Mouse (Mus musculus): Measurements from ENCODE around the gene Uqcrfs1. TPM values are rescaled to one million over a fixed set of nuclear protein-coding genes. Genes with fewer than 3 reads are reported as not detected.

The Uqcrfs1 gene
- total RNA-seq (2022): 1,000 to 10,000 TPM; 1,110 to 1,211 (median 1,181) TPM

DNA sequence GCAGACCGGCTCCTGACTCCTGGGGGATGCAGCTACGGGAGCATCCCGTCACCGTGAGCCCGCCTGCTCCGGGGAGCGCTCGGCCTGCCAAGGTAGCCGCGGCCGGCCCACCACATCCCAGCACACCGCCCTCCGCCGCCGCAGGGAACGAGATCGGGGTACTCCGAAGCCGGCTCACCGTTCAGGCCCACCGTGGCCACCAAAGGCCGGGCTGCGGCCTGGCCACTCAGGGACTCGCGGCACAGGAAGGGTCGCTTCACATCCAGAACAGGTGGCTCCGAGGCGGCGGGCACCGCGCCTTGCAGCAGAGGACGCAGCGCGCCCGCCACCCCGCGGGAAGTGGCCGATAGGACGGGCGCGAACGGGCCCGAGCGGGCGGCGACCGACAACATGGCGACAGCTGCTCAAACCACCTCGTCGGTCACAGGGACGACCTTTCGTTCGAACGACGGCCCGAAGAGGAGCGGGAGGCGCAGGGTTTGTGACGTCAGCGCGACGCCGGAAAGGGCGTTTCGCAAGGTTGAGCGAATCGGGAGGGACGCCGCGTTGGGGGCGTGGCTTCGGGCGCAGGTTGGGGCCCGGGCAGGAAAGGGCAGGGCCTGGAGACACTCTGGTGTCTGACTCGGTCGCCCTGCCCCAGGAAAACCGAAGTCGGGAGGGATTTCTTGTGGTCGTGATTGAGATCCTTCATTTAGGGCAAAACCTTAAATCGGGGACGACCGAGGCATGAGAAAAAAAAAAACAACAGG lies at the start of gene Uqcrfs1:
Gene Uqcrfs1 (minus strand): TSS at position 507 of the 749 bp plus-strand sequence.
- peak; percentile 97 for DNase-seq (ENCODE audit: low spot score)

GRCm38 (mm10) chr13:30585786-30586185 lies 40.6 kb upstream of the Uqcrfs1 start:
- no peak for DNase-seq (ENCODE audit: low spot score)

- no peak for DNase-seq (ENCODE audit: low spot score)
Observed at GRCm38 (mm10) chr13:30582541-30582940, 37.4 kb upstream of the Uqcrfs1 start.

GRCm38 (mm10) chr13:30578806-30579205 lies 33.6 kb upstream of the Uqcrfs1 start:
- no peak for DNase-seq (ENCODE audit: low spot score)

DNA sequence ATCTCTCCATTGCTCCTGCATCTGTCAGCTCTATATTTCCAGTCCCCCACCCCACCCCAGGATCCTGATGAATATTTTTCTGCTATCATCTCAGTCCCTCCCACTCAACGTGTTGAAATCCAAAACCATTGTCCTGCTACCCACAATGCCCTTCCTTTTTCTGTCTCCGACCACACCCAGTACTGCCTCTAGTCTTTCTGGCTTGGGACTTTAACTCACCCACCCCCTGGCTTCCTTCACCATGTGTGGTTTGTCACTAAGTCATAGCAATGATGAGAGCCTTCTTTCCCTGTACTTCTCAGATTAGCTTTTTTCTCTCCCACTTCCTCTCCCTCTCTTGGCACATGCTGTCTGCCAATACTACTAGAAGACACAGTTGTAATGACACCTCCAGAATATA lies 31.7 kb upstream of the Uqcrfs1 start:
- DNase-seq (ENCODE audit: low spot score): no peak

DNA sequence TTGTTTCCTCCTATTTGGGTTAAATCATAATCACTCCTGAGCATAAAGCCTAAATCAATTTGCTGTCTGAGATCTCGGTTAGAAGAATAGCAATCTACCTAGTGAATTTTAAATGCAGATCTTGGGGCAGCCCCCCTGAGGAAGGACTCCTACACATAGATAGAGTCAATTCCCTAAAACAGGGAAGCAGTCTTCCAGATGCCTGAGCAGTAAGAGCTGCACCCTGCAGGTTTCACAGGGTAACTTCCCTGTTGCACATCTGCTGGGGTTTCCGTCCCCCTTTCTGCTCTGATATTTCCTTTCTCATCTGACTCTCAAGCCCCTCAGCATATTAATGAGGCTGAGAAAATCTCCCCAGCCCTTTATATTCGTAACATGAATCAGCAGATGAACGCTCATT lies 27.8 kb upstream of the Uqcrfs1 start:
- no peak for DNase-seq (ENCODE audit: low spot score)

- DNase-seq (ENCODE audit: low spot score): no peak
Observed at GRCm38 (mm10) chr13:30570182-30570581, 25.0 kb upstream of the Uqcrfs1 start.

DNA sequence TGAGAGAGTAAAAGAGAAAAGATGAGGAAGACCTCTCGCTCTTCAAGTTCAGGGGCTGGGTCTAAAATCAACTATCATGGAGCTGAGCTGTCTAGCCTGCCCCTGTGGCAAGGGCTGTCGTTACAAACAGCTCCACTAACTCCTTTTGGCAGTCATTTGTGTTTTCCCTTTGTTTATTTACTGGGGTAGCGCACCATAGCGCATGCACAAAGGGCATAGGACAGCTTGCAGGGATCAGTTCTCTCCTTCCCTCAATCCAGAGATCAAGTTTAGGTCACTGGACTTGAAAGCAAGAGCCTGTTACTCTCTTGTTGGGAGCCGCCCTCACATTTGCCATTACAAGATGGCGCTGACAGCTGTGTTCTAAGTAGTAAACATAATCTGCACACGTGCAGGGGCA lies 22.4 kb upstream of the Uqcrfs1 start:
- DNase-seq (ENCODE audit: low spot score): no peak

DNA sequence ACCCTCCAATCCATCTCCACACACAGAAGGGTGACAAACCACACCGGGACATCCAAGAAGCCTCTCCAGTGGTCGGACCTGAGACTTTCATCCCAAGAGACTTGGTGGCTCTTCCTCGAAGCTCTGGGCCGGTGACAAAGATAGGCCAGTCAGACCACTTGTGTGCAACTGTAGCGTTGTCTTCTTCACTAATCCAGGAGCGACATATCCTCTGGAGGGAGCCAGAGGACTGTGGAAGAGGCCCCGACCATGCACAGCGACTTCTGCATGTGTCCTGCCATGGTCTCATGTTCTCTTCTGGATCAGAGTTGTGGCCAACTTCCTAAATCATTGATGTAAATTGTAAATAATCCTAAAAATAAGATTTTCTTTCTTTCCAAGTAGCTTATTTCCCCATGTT lies 21.6 kb upstream of the Uqcrfs1 start:
- peak; percentile 28 for DNase-seq (ENCODE audit: low spot score)

DNA sequence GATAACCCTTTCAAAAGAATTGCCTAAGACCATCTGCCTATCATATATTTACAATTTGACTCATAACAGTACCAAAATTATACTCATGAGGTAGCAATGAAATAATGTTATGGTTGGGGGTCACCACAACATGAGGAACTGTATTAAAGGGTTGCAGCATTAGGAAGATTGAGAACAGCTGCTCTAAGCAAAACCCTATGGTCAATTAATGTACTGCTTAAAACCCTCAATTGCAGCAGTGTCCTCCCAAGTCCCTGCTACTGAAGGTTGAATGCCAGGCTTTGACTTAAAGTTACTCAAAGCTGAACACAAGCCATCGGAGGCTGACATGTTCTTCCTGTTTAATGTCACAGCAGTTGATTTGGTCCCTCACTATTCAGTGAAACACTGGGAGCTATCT lies 15.4 kb upstream of the Uqcrfs1 start:
- no peak for DNase-seq (ENCODE audit: low spot score)

DNA sequence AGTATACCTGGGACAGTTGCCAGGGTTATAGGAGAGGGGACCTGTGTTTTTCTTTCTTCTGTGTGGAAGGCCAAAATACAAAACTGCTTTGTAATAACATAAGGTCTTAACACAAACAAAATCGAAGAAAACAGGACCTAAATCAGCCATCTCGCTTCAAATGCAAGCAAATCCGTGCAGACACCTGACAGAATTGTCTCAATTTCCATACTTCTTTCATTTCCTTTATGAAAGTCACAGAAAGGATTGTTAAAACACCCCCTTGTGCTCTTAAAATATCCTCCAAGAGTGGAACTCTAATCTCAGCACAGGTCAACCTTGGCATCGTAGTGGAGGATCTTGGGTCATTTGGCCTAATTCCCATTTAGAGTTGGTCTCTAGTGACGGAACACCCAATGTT lies 14.9 kb upstream of the Uqcrfs1 start:
- DNase-seq (ENCODE audit: low spot score): no peak

DNA sequence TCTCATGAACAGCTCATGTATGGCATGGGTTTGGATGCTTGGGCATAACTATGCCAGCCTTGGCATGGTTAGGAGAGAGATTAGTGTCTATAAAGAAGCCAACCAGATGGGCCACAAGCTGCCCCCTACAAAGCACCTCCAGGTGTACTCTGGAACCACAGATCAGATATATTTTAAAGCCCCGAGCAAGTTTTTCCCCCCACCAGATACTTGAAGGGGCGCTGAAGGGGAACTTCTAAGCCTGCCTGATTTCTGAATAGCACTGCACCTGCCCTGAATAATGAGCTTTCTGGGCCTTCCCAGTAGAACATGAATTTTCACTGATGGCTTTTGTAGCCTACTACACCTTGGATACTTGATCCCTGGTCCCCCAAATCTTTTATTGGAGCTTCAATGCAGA lies 12.6 kb upstream of the Uqcrfs1 start:
- DNase-seq (ENCODE audit: low spot score): no peak

- no peak for DNase-seq (ENCODE audit: low spot score)
Observed at GRCm38 (mm10) chr13:30553051-30553587, 8.0 kb upstream of the Uqcrfs1 start.

DNA sequence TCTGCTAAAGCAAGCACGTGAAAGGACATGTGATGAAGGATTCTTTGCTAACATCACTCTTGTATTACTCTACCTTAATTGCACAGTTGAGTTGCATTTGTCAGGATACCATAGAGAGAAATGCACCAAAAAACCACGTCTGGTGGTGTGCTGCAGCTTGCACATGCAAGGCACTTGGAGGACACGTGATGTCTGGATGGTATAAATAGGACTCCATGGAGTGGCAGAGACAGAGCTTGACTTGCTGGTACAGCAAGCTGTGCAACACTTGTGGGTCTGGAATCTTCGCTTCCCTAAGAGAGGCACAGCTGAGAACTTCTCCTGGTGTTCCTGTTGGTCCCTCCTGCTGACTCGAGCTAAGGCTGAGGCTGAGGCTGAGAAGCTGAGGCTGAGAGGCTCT lies 4.2 kb upstream of the Uqcrfs1 start:
- DNase-seq (ENCODE audit: low spot score): no peak

DNA sequence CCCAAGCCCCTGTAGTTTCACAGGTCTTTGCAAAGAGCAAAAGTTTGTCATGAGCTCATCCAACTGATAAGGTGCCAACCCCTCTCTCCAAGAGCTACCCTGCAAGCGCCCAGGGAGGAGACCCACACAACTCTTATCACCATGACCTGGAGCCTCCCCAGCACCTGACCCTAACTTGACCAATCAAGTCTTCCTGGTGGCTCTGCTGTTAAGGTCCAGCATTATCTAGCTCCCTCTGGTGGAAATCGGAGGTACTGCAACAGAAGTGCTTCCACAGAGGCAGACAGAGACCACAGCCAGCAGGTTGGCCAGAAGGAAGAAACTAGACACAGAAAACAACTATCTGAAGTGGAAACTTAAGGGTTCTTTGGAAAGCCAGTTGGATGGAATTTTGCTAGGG lies 3.7 kb upstream of the Uqcrfs1 start:
- peak; percentile 84 for DNase-seq (ENCODE audit: low spot score)

DNA sequence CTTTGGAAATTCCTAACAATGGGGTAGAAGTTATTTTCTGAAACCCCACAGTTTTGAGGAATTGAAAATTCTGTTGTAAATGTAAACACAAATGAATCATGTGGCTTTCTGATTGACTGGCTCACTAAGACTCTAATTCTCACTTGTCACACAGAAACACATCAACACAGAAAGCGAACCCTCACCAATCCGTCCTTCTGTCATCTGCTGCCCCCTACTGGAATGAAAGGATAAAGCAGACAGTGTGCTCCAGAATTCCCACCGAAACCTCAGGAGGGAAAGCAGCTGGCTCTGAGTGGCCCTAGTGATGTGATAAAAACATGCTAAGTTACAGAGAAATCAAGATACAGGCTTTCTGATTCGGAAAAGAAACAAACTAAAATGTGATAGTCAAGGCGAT lies 14.4 kb downstream of the Uqcrfs1 start:
- peak; percentile 70 for DNase-seq (ENCODE audit: low spot score)

- peak; percentile 71 for DNase-seq (ENCODE audit: low spot score)
Observed at GRCm38 (mm10) chr13:30524961-30525360, 20.2 kb downstream of the Uqcrfs1 start.

DNA sequence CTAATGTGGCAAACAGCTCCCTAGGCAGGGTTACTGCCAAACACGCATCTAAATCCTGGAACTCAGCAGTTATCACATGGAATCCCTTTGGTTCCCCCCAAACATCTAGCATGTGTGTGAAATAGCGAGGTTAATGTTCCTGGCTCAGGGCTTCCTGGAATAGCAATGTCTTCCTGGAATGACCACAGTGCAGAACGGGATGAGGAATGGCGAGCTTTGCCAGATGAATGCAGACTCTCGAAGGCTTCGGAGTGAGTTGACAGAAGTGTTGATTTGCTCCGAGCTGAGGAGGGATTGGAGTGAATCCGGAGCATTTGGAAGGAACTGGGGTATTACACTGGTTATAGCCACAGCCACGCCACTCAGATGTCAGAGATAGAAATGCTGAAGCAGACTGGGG lies 21.2 kb downstream of the Uqcrfs1 start:
- DNase-seq (ENCODE audit: low spot score): peak; percentile 46

DNA sequence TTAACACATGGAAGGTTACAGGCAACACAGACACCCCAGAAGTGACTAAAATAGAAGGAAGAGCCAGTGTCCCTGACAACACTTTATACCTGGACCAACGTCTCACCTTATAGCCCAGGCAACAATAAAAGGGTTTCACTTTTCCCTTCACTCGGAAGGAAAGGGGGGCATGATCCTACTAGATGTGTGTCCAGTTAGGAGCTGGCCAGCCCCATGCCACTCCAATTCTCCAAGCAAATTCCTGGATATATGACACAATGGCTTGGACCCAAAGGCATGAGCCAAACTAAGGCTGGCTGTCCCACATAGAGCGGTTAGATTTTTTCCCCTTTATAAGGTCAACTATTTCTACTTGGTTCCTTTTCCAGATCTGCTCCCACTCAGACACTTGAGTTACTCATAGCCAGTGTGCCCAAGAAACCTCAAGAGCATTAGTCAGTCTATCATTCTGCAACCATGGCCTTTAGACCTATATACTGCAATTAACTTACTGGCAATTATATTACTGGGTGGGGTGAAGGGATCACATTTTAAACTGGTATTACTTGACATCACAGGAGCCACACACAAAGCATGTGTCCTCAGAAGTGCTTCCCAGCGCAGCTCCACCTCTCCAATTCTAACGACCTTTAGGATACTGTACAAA lies 21.8 kb downstream of the Uqcrfs1 start:
- no peak for DNase-seq (ENCODE audit: low spot score)

DNA sequence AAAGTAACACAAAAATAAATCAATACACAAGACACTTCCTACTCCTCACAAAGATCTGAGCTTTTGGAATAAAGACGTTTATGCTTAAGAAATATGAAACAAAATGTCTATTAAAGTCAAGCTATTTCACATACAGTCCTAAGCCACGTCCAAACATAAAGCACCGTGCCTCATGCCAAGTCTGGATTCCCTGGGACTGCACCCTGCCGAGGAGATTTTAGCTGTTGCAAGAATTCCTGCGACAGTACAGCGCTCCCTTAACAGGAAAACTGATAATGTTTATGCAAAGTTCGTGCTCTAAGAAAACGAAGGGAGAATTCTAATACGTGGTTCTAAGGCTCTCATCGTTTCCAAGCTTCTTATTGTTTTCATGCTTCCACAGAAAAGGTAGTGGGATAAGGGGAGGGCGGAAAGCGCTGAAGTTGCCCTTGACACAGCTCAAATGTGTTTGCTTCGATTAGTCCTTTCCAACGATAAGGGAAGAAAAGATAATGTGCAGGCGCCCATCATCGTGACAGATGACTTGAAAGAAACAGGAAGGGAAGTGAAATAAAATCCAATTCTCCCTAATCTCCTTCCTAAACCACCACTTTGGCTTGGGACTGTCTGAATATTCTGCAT lies 23.8 kb downstream of the Uqcrfs1 start:
- no peak for DNase-seq (ENCODE audit: low spot score)

- DNase-seq (ENCODE audit: low spot score): no peak
Observed at GRCm38 (mm10) chr13:30518191-30518590, 27.0 kb downstream of the Uqcrfs1 start.

- no peak for DNase-seq (ENCODE audit: low spot score)
Observed at GRCm38 (mm10) chr13:30507651-30508050, 37.5 kb downstream of the Uqcrfs1 start.

All from heart, adult 8-10 months (tissue).